Mouse (Mus musculus): Measurements from ENCODE around the gene Carmil2. TPM values are rescaled to one million over a fixed set of nuclear protein-coding genes. Genes with fewer than 3 reads are reported as not detected.

The Carmil2 gene
- 2.9 and 4.3 TPM in 2 replicates for total RNA-seq (2017)

GRCm38 (mm10) chr8:105685796-105686308, at the start of gene Carmil2:
TSS of gene Carmil2 (plus strand) at chr8:105686274.
- ATAC-seq (replicated peaks; ENCODE audit: low read depth, poor library complexity, severe bottlenecking) = peak; percentile 87

GRCm38 (mm10) chr8:105636963-105637510, 49.0 kb upstream of the Carmil2 start, which contains the start of gene Agrp:
TSS of gene Agrp (minus strand) at chr8:105637393.
- ATAC-seq (replicated peaks; ENCODE audit: low read depth, poor library complexity, severe bottlenecking) = peak; percentile 16

DNA sequence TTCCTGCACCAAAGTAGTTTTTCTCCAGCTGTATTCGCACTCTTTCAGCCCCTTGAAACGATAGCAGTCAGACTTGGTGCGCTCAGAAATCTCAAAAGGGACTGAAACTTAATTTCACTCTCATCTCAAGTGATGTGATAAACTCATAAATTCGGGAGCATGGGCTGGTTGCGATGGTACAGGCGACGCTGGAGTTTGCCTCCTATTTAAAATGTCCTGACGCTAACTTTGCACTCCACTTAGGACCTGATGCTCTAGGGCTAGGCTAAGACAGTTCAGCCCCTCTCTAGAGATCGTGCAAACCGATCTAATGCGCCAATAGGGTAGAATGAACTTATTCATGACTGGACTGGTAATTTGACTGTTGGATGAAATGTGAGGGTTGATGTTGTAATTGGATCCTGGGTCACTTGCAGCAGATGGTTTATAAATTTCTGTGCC, 48.5 kb upstream of the Carmil2 start:
- 0 out of 2 replicates have a peak, but pooled peaks have one; percentile 10 for ATAC-seq (replicated peaks; ENCODE audit: low read depth, poor library complexity, severe bottlenecking)

- ATAC-seq (replicated peaks; ENCODE audit: low read depth, poor library complexity, severe bottlenecking) = no peak
These were observed 47.6 kb upstream of the Carmil2 start for GRCm38 (mm10) chr8:105638510-105638909.

GRCm38 (mm10) chr8:105639835-105640234, 46.2 kb upstream of the Carmil2 start:
- ATAC-seq (replicated peaks; ENCODE audit: low read depth, poor library complexity, severe bottlenecking) = no peak

DNA sequence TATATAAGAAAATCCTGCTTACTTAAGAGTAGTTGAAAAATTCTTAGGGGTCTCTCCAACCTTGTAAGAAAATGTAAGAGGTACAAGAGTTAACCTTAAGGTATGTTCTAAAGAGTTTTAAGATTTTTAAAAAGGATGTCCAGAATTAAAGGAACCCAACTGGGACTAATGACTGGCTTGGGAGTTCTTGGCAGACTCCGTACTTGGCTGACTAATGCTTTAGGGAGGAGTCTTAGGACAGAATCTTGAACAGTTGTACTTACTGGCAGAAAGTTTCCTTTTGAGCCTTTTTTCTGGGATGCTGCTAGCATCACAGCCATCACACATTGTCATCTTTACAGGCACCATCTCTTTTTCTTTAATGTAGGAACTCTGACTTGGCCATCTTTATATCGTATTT, 45.6 kb upstream of the Carmil2 start:
- no peak for ATAC-seq (replicated peaks; ENCODE audit: low read depth, poor library complexity, severe bottlenecking)

- no peak for ATAC-seq (replicated peaks; ENCODE audit: low read depth, poor library complexity, severe bottlenecking)
These were observed 40.9 kb upstream of the Carmil2 start for GRCm38 (mm10) chr8:105645205-105645604.

- no peak for ATAC-seq (replicated peaks; ENCODE audit: low read depth, poor library complexity, severe bottlenecking)
These were observed 37.1 kb upstream of the Carmil2 start for GRCm38 (mm10) chr8:105648929-105649328.

- no peak for ATAC-seq (replicated peaks; ENCODE audit: low read depth, poor library complexity, severe bottlenecking)
These were observed 28.4 kb upstream of the Carmil2 start for GRCm38 (mm10) chr8:105657641-105658040.

DNA sequence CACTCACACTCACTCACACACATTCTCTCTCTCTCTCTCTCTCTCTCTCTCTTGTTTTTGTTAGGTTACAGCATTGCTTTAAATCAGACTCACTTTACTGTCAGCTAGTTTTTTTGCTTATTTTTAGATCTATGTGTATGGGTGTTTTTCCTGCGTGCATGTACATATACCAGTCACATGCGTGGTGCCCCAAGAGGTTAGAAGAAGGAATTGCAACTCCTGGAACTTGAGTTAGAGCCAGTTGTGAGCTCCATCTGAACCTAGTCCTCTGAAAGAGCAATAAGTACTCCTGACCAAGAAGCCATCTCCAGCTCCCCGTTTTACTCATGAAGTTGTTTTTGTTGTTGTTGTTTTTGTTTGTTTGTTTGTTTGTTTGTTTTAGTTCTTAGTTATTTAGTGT, 24.9 kb upstream of the Carmil2 start:
- ATAC-seq (replicated peaks; ENCODE audit: low read depth, poor library complexity, severe bottlenecking) = peak; percentile 85

- ATAC-seq (replicated peaks; ENCODE audit: low read depth, poor library complexity, severe bottlenecking) = no peak
These were observed 8.2 kb upstream of the Carmil2 start for GRCm38 (mm10) chr8:105677891-105678290.

- ATAC-seq (replicated peaks; ENCODE audit: low read depth, poor library complexity, severe bottlenecking) = no peak
These were observed 749 bp upstream of the Carmil2 start for GRCm38 (mm10) chr8:105685325-105685724.

DNA sequence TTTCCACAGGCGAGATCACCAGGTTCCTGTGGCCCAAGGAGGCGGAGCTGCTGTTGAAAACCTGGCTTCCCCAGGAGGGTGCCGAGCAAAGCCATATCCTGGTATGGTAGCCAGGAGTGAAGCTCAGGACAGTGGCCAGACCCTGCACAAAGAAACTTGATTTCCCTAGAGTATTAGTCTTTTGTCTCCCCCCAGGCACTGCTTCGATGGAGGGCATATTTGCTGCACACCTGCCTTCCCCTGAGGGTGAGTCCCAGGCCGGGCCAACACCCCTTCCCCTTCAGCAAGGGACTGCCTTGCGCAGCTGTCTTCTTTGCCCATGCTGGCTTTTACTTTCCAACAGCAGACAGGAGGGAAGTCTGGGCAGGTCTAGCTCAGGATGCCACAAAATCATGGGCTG, 477 bp downstream of the Carmil2 start:
- no peak for ATAC-seq (replicated peaks; ENCODE audit: low read depth, poor library complexity, severe bottlenecking)

- no peak for ATAC-seq (replicated peaks; ENCODE audit: low read depth, poor library complexity, severe bottlenecking)
These were observed 1.4 kb downstream of the Carmil2 start for GRCm38 (mm10) chr8:105687512-105687911.

DNA sequence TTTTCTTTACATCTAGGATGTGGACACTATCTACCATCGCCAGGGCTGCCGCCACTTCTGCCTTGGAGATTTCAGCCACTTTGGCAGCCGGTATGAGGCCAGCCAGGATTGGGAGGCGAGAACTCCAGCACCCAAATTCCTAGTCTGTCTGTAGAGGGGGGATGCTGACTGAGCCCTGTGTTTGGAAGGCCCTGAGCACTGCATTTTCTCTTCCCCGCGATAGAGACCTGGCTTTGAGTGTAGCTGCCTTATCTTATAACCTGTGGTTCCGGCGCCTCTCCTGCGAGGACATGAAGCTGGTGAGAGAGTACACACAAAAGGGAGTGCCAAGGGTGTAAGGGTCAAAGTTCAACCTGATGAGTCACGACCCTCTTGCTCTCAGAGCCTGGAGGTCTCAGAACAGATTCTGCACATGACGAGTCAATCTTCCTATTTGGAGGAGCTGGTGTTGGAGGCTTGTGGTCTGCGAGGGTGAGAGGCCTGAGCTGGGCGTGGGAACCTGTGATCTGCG, 2.2 kb downstream of the Carmil2 start:
- no peak for ATAC-seq (replicated peaks; ENCODE audit: low read depth, poor library complexity, severe bottlenecking)

GRCm38 (mm10) chr8:105689256-105689982, 3.3 kb downstream of the Carmil2 start:
- no peak for ATAC-seq (replicated peaks; ENCODE audit: low read depth, poor library complexity, severe bottlenecking)

DNA sequence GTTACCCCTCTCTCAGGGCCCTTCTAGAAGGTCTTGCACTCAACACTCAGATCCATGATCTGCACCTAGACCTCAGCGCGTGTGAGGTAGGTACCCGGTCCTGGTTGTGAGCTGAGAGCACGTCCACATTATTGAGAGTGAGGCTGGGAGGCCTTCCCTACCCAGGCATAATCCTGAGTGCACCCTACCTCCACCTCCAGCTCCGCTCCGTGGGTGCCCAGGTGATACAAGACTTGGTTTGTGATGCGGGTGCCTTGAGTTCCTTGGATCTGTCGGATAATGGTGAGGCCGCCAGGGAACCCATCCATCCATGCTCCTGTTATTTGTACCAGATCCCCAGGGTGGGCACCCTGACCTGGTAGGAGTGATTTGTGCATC, 3.9 kb downstream of the Carmil2 start:
- ATAC-seq (replicated peaks; ENCODE audit: low read depth, poor library complexity, severe bottlenecking) = no peak

DNA sequence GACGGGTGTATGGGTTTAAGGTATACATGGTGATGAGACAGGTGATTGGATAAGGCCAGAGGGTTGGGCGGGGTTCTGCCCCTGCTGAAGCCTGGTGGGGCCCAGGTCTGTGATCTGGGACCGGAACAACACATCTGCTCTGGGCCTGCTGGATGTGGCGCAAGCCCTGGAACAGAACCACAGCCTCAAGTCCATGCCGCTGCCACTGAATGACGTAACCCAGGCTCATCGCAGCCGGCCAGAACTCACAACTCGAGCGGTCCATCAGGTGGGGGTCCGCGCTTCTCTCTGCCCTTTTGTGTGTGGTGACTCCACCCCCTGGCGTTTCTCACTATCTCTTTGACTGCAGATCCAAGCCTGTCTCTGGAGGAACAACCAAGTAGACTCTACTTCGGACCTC, 4.9 kb downstream of the Carmil2 start:
- ATAC-seq (replicated peaks; ENCODE audit: low read depth, poor library complexity, severe bottlenecking) = no peak

DNA sequence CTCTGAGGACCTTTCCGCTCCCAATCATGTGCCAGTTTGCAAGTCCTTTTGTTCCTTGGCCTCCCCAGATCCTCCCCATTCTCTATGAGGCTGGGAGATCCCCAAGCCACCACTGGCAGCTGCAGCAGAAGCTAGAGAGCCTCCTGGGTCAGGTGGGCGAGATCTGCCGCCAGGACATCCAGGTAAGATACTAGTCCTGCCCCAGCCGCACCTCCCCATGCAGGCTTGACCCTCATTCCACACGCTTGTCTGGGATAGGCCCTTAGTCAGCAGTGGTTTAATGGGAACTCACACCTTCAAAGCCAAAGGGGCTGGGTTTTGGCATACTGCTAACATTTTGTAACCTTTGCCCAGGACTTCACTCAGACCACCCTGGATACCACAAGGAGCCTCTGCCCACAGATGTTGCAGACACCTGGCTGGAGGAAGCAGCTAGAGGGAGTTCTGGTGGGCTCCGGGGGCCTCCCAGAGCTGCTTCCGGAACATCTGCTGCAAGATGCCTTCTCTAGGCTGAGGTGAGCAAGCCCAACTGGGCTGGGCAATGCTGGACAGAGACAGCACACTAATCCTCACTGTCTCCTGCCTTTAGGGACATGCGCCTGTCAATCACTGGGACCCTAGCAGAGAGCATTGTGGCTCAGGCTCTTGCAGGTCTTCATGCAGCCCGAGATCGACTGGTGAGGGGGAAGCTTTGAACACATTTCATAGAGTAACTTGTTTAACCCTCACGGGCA, 6.5 kb downstream of the Carmil2 start:
- ATAC-seq (replicated peaks; ENCODE audit: low read depth, poor library complexity, severe bottlenecking) = no peak

- ATAC-seq (replicated peaks; ENCODE audit: low read depth, poor library complexity, severe bottlenecking) = no peak
These were observed 7.6 kb downstream of the Carmil2 start for GRCm38 (mm10) chr8:105693648-105694047.

Measured in common myeloid progenitor, adult 5-6 weeks (primary cell).